Mouse (Mus musculus) CH12.LX (cell line): ENCODE measurements around the gene Gm45837. TPM values are rescaled to one million over a fixed set of nuclear protein-coding genes. Genes with fewer than 3 reads are reported as not detected.

Experiments used
- DNase-seq: peaks from one replicate; pipeline ENCODE4 v3.0.0-alpha.2; 2013; ENCODE audit errors: extremely low read depth
- H3K27ac ChIP-seq: 2 replicates; pipeline ENCODE4 v1.5.1; 2012; ENCODE audit warnings: low read depth, mild to moderate bottlenecking, control low read depth, moderate library complexity; ENCODE audit not compliant: insufficient read depth
- H3K27me3 ChIP-seq: replicated peaks from 2 replicates; pipeline ENCODE3; 2012; ENCODE audit warnings: inconsistent platforms
- H3K36me3 ChIP-seq, 2 experiments: replicated peaks in 1 of 2; 2 replicates each; pipeline versions ENCODE3 to v1.6.1; 2012; ENCODE audit warnings: inconsistent platforms in 1 of 2, low read length in 1 of 2, mild to moderate bottlenecking in 1 of 2, mixed read lengths in 1 of 2, moderate library complexity in 1 of 2; ENCODE audit not compliant: control insufficient read depth in 1 of 2, insufficient read depth in 1 of 2
- H3K4me1 ChIP-seq, 2 experiments: 2 replicates each; pipeline ENCODE4 v1.6.1; 2012; ENCODE audit warnings: inconsistent platforms in 1 of 2, moderate library complexity in 1 of 2; ENCODE audit not compliant: insufficient read depth in 2 of 2, control insufficient read depth in 1 of 2
- H3K4me2 ChIP-seq: 2 replicates; pipeline ENCODE4 v1.6.1; 2012; ENCODE audit warnings: low read depth, mild to moderate bottlenecking, control low read depth; ENCODE audit not compliant: poor library complexity, insufficient read depth, severe bottlenecking
- H3K4me3 ChIP-seq, 3 experiments: fragments of 150-350 bp in 1 of 3; sonication (generic) in 1 of 3; replicated peaks in 1 of 3; 2 replicates each; pipeline versions ENCODE3 to v1.5.1; 2011 to 2012; ENCODE audit warnings: low read depth in 2 of 3, low read length in 2 of 3, mild to moderate bottlenecking in 2 of 3, moderate library complexity in 2 of 3, control low read depth in 1 of 3, improper control_type of control experiment in 1 of 3, inconsistent platforms in 1 of 3, mixed read lengths in 1 of 3; ENCODE audit not compliant: poor library complexity in 1 of 3
- H3K79me2 ChIP-seq: replicated peaks from 2 replicates; pipeline ENCODE4 v1.6.1; 2012; ENCODE audit warnings: mild to moderate bottlenecking, moderate library complexity; ENCODE audit not compliant: control insufficient read depth, poor library complexity, insufficient read depth, severe bottlenecking; ENCODE audit errors: extremely low read depth
- H3K9ac ChIP-seq: 2 replicates; pipeline ENCODE4 v1.6.1; 2012; ENCODE audit warnings: low read depth, mild to moderate bottlenecking, control low read depth, moderate library complexity; ENCODE audit not compliant: insufficient read depth
- H3K9me3 ChIP-seq: replicated peaks from 2 replicates; pipeline ENCODE3; 2012; ENCODE audit warnings: low read length, inconsistent platforms, mixed read lengths
- CHD1 ChIP-seq: IDR thresholded peaks from 2 replicates; pipeline ENCODE4 v1.6.1; 2012; ENCODE audit warnings: low read depth, low read length, improper control_type of control experiment, inconsistent platforms
- CHD2 ChIP-seq: IDR thresholded peaks from 2 replicates; pipeline ENCODE4 v1.6.1; 2011; ENCODE audit warnings: low read length, improper control_type of control experiment
- CTCF ChIP-seq, 2 experiments: IDR thresholded peaks in 1 of 2; conservative IDR thresholded peaks in 1 of 2; 2 replicates each; pipeline ENCODE4 v1.5.1; 2011 to 2012; ENCODE audit warnings: low read depth in 2 of 2, low read length in 2 of 2, improper control_type of control experiment in 1 of 2, inconsistent platforms in 1 of 2, mild to moderate bottlenecking in 1 of 2, moderate library complexity in 1 of 2
- E2F4 ChIP-seq: IDR thresholded peaks from 2 replicates; pipeline ENCODE4 v1.6.1; 2011; ENCODE audit warnings: low read depth, low read length, improper control_type of control experiment; ENCODE audit not compliant: insufficient replicate concordance
- EP300 ChIP-seq: IDR thresholded peaks from 2 replicates; pipeline ENCODE4 v1.6.1; 2011; ENCODE audit warnings: low read length, improper control_type of control experiment
- ETS1 ChIP-seq: conservative IDR thresholded peaks from 2 replicates; pipeline ENCODE4 v1.6.1; 2012; ENCODE audit warnings: low read depth, mild to moderate bottlenecking, inconsistent platforms, low read length, improper control_type of control experiment, moderate library complexity
- GABPA ChIP-seq: IDR thresholded peaks from 2 replicates; pipeline ENCODE4 v1.6.1; 2012; ENCODE audit warnings: low read depth, low read length, improper control_type of control experiment, inconsistent platforms; ENCODE audit not compliant: insufficient replicate concordance
- HCFC1 ChIP-seq: IDR thresholded peaks from 2 replicates; pipeline ENCODE4 v1.6.1; 2012; ENCODE audit warnings: low read depth, mild to moderate bottlenecking, inconsistent platforms, low read length, improper control_type of control experiment
- JUN ChIP-seq: IDR thresholded peaks from 2 replicates; pipeline ENCODE4 v1.6.1; 2011; ENCODE audit warnings: low read depth, mild to moderate bottlenecking, low read length, improper control_type of control experiment, moderate library complexity; ENCODE audit not compliant: insufficient read depth
- KAT2A ChIP-seq: IDR thresholded peaks from 2 replicates; pipeline ENCODE4 v1.6.1; 2012; ENCODE audit warnings: low read length, improper control_type of control experiment, inconsistent platforms; ENCODE audit not compliant: insufficient replicate concordance
- MAFK ChIP-seq: IDR thresholded peaks from 2 replicates; pipeline ENCODE4 v1.6.1; 2011; ENCODE audit warnings: low read length, improper control_type of control experiment; ENCODE audit not compliant: insufficient replicate concordance
- MAX ChIP-seq: IDR thresholded peaks from 2 replicates; pipeline ENCODE4 v1.6.1; 2011; ENCODE audit warnings: low read length, improper control_type of control experiment
- MEF2A ChIP-seq: IDR thresholded peaks from 2 replicates; pipeline ENCODE4 v1.6.1; 2014; ENCODE audit warnings: low read depth, mild to moderate bottlenecking, inconsistent platforms, low read length, improper control_type of control experiment, borderline replicate concordance
- POLR2A ChIP-seq: IDR thresholded peaks from 2 replicates; pipeline ENCODE4 v1.6.1; 2011; ENCODE audit warnings: low read depth, mild to moderate bottlenecking, improper control_type of control experiment, low read length
- POLR2AphosphoS2 ChIP-seq: IDR thresholded peaks from 2 replicates; pipeline ENCODE4 v1.6.1; 2011; ENCODE audit warnings: low read depth, low read length, improper control_type of control experiment
- RAD21 ChIP-seq: IDR thresholded peaks from 2 replicates; pipeline ENCODE4 v1.6.1; 2011; ENCODE audit warnings: low read depth, mild to moderate bottlenecking, low read length, improper control_type of control experiment, moderate library complexity
- RCOR1 ChIP-seq: conservative IDR thresholded peaks from 2 replicates; pipeline ENCODE4 v1.6.1; 2012; ENCODE audit warnings: low read depth, mild to moderate bottlenecking, inconsistent platforms, low read length, improper control_type of control experiment
- SIN3A ChIP-seq: IDR thresholded peaks from 2 replicates; pipeline ENCODE4 v1.6.1; 2012; ENCODE audit warnings: low read length, improper control_type of control experiment, inconsistent platforms
- TBP ChIP-seq: conservative IDR thresholded peaks from 2 replicates; pipeline ENCODE4 v1.6.1; 2011; ENCODE audit warnings: low read depth, low read length, improper control_type of control experiment
- UBTF ChIP-seq: IDR thresholded peaks from 2 replicates; pipeline ENCODE4 v1.6.1; 2012; ENCODE audit warnings: low read depth, mild to moderate bottlenecking, inconsistent platforms, low read length, improper control_type of control experiment, moderate library complexity
- USF1 ChIP-seq: IDR thresholded peaks from 2 replicates; pipeline ENCODE4 v1.6.1; 2014; ENCODE audit warnings: low read depth, mild to moderate bottlenecking, inconsistent platforms, low read length, improper control_type of control experiment
- USF2 ChIP-seq: conservative IDR thresholded peaks from 2 replicates; pipeline ENCODE4 v1.6.1; 2011; ENCODE audit warnings: low read depth, low read length, improper control_type of control experiment
- ZKSCAN1 ChIP-seq: IDR thresholded peaks from 2 replicates; pipeline ENCODE4 v1.6.1; 2012; ENCODE audit warnings: low read depth, inconsistent platforms, low read length, improper control_type of control experiment, borderline replicate concordance
- dilution Hi-C: fragments of 300-500 bp; cut with MboI; formaldehyde crosslinking; loops from 2 replicates; pipeline ENCODE4 v1.14.3; 2020; ENCODE audit warnings: low sequenced_read_pairs; ENCODE audit not compliant: extremely low pct_unique_long_range_greater_than_20kb, extremely low pct_ligation_motif_present
- in situ Hi-C: fragments of 300-500 bp; cut with MboI; formaldehyde crosslinking; loops from 3 replicates; pipeline ENCODE4 v1.14.3; 2019; ENCODE audit warnings: low sequenced_read_pairs, low pct_ligation_motif_present, low pct_unique_long_range_greater_than_20kb, mixed read lengths
- polyA plus RNA-seq: library from polyadenylated mRNA; unstranded; fragments of >175 nt; gene quantifications from 2 replicates; pipeline ENCODE4 v1.2.1, GENCODE M21; 2012; ENCODE audit warnings: low read depth; ENCODE audit not compliant: insufficient read length
- total RNA-seq, 2 experiments: library from RNA; depleted of rRNA; stranded (reverse); fragments of 300-350 nt in 1 of 2; fragments of >200 nt in 1 of 2; gene quantifications; 2 replicates each; pipeline ENCODE4 v1.2.3; 2012 to 2014

Gene Gm45837
- total and polyA plus RNA-seq, 3 experiments, result 0.04 to 0.84 TPM; not detected in 1

- in situ Hi-C loops, result no loop called here
- Histone ChIP-seq H3K27ac (no peak overlapping the region), H3K27me3 (no peaks in the 10 kb centered on the region)
- DNase-seq, result no peak
- no peak for TF ChIP-seq MEF2A
- TF ChIP-seq MAX, result no peak
- no peak for TF ChIP-seq RCOR1
- no peak for TF ChIP-seq CTCF (conservative IDR thresholded peaks at IDR 0.05 in 1 of 2, IDR thresholded peaks at IDR 0.05 in 1 of 2; ENCODE audit: low read depth in 2 of 2, low read length in 2 of 2)
- no peak for TF ChIP-seq CHD1
- no peak for TF ChIP-seq SIN3A
- no peak for TF ChIP-seq CHD2
- no peak for TF ChIP-seq JUN
- no peak for TF ChIP-seq ETS1
- TF ChIP-seq UBTF, result no peak
- no peak for TF ChIP-seq EP300
- no peak for TF ChIP-seq USF1
- no peak for TF ChIP-seq ZKSCAN1
- TF ChIP-seq KAT2A, result no peak
- TF ChIP-seq POLR2AphosphoS2, result no peak
- no peak for TF ChIP-seq HCFC1
- no peak for TF ChIP-seq TBP
- no peak for TF ChIP-seq POLR2A
- TF ChIP-seq, all 38 proteins: peak for 0
- Histone ChIP-seq H3K9ac (no peak overlapping the region), H3K79me2 (no peaks in the 10 kb centered on the region), H3K36me3 (peaks cover 49 to 91% of the 10 kb centered on the region in 2 experiments), H3K4me2 (no peak overlapping the region), H3K4me3 (no peak overlapping the region), H3K4me1 (peaks cover 35 to 48% of the 10 kb centered on the region in 2 experiments), H3K9me3 (no peaks in the 10 kb centered on the region)
- dilution Hi-C loops, result no loop called here
Measured at GRCm38 (mm10) chr7:101385866-101386452, 24.7 kb upstream of the Gm45837 start.

- Histone ChIP-seq H3K36me3 (peaks cover 77 to 100% of the 10 kb centered on the region in 2 experiments), H3K79me2 (no peaks in the 10 kb centered on the region), H3K4me3 (no peak overlapping the region), H3K27me3 (no peaks in the 10 kb centered on the region), H3K27ac (no peak overlapping the region), H3K9ac (no peak overlapping the region), H3K9me3 (no peaks in the 10 kb centered on the region), H3K4me1 (peaks cover 14 to 16% of the 10 kb centered on the region in 2 experiments), H3K4me2 (no peak overlapping the region)
- no peak for TF ChIP-seq POLR2A
- no peak for TF ChIP-seq GABPA
- no peak for TF ChIP-seq MAX
- TF ChIP-seq TBP, result no peak
- no peak for TF ChIP-seq SIN3A
- no peak for TF ChIP-seq USF2
- no peak for TF ChIP-seq RAD21
- no peak for TF ChIP-seq MAFK
- no peak for TF ChIP-seq CHD2
- no peak for TF ChIP-seq POLR2AphosphoS2
- TF ChIP-seq EP300, result no peak
- TF ChIP-seq E2F4, result no peak
- no peak for TF ChIP-seq KAT2A
- dilution Hi-C loops (no loop called here), in situ Hi-C loops (no loop called here)
- DNase-seq, result no peak
Measured at GRCm38 (mm10) chr7:101389256-101389655, 21.4 kb upstream of the Gm45837 start.
